Mouse (Mus musculus): ENCODE measurements around the gene Dgkd.

Dgkd gene

DNA sequence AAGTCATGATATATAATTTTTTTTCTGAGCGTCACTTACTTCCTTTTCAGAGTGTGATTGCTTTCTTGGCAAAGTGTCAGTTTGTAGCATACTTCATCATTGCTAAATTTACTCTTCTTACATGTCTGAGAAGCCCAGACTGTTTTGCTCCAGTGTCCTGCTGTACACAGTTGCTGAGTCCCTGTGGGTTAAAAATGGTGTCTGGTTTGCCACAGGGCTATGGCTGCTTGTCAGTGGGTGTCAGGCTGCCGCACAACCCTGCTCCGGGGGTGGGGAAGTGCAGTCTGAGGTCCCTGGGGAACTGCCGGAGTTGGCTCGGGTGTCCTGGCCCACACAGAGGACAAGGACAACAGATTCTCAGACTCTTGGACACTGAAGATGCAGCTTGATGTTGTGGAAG is 80.0 kb downstream of the Dgkd start:
- DNase-seq (ENCODE audit: extremely low spot score, low read depth, low spot score) = no peak

GRCm38 (mm10) chr1:87935095-87935494 is 82.0 kb downstream of the Dgkd start:
- DNase-seq (ENCODE audit: extremely low spot score, low read depth, low spot score) = no peak

GRCm38 (mm10) chr1:87935546-87935945 is 82.5 kb downstream of the Dgkd start:
- no peak for DNase-seq (ENCODE audit: extremely low spot score, low read depth, low spot score)

GRCm38 (mm10) chr1:87936075-87936474 is 83.0 kb downstream of the Dgkd start:
- DNase-seq (ENCODE audit: extremely low spot score, low read depth, low spot score) = no peak

DNA sequence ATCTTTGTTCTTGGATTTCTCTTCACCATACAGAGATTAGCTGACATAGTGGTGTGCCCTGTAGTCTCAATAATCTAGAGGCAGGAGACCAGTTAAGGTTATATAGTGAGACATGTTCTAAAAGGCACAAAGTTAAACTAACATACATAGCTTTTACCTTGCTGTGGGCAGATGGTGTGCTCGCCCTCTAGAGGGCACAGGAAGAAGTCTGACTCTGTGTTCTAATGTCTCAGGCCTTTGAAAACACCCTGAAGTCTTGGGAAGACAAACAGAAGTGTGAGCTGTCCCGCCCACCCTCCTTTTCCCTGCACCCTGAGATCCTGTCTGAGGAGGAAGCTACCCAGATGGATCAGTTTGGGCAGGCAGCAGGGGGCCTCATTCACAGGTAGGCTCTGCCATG is 83.4 kb downstream of the Dgkd start:
- DNase-seq (ENCODE audit: extremely low spot score, low read depth, low spot score) = no peak

- DNase-seq (ENCODE audit: extremely low spot score, low read depth, low spot score) = no peak
Measured at GRCm38 (mm10) chr1:87941765-87942164, 88.7 kb downstream of the Dgkd start.

GRCm38 (mm10) chr1:87947681-87948091 is 94.6 kb downstream of the Dgkd start:
- DNase-seq (ENCODE audit: extremely low spot score, low read depth, low spot score) = no peak

DNA sequence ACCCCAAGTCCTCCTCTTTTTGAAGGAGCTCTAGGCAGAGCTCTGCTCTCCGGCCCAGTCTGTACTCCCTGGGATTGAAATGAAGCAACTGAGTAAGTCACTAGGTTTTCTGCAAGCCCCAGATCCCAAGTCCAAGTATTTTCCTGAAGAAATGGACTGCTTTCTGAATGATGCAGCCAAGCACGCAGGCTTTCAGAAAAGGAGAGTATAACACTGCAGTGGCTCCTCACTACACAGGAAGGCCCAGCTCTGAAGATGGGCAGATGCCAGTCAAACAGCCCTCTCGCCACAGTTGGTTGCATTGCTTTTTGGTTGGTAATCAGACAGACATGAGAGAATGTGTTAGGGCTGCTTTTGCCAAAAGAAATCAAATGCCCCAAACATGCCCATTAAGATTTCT is 98.6 kb downstream of the Dgkd start:
- DNase-seq (ENCODE audit: extremely low spot score, low read depth, low spot score) = no peak

GRCm38 (mm10) chr1:87953073-87953472 is 100.0 kb downstream of the Dgkd start:
- no peak for DNase-seq (ENCODE audit: extremely low spot score, low read depth, low spot score)

DNA sequence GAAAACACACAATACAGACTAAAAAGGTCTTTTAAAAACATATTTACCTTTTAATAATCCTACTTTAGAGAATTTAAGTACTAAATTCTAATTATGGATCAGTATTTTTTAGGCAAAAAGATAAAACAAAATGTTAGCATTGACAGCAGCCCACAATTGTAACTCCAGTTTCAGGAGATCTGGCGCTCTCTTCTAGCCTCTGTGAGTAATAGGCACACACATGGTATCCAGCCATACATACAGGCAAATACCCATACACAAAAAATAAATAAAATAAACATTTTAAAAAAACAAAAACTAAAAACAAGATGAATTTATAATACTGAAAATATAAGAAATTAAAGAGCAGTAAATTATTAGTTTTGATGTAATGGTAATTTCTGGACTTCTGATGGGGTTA is 105.8 kb downstream of the Dgkd start:
- no peak for DNase-seq (ENCODE audit: extremely low spot score, low read depth, low spot score)

- DNase-seq (ENCODE audit: extremely low spot score, low read depth, low spot score) = no peak
Measured at GRCm38 (mm10) chr1:87959532-87959931, 106.4 kb downstream of the Dgkd start.

- DNase-seq (ENCODE audit: extremely low spot score, low read depth, low spot score) = no peak
Measured at GRCm38 (mm10) chr1:87959998-87960431, 106.9 kb downstream of the Dgkd start.

DNA sequence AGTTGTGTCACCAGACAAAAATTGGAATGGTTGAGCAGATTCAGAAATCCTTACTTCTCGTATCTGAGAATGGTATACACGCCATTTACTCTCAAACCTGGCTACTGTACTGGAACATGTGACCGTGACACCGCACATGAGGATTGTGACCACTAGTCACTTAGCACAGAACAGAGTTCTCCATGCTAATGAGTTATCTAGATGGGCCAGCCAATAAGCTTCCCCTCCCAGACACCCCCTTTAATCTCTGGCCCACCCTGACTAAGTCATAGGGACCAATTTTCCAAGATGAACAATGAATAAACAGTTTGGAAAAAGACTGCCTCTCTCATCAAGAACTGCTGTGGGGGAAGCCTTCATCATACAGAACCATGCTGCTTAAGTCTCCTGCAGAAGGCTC is 107.7 kb downstream of the Dgkd start:
- DNase-seq (ENCODE audit: extremely low spot score, low read depth, low spot score) = no peak

GRCm38 (mm10) chr1:87961459-87962167 is 108.5 kb downstream of the Dgkd start:
- DNase-seq (ENCODE audit: extremely low spot score, low read depth, low spot score) = no peak

- no peak for DNase-seq (ENCODE audit: extremely low spot score, low read depth, low spot score)
Measured at GRCm38 (mm10) chr1:87970381-87970780, 117.3 kb downstream of the Dgkd start.

- no peak for DNase-seq (ENCODE audit: extremely low spot score, low read depth, low spot score)
Measured at GRCm38 (mm10) chr1:87982291-87982690, 129.2 kb downstream of the Dgkd start.

GRCm38 (mm10) chr1:87992716-87993115 is 139.6 kb downstream of the Dgkd start:
- no peak for DNase-seq (ENCODE audit: extremely low spot score, low read depth, low spot score)
